Mouse (Mus musculus): ENCODE data around the gene Lrrc75b.
"Not testable (repeated sequence)": the region's sequence is repeated elsewhere in the genome, so short reads cannot be mapped to it uniquely, and the experiment has no call there.

Gene Lrrc75b

DNA sequence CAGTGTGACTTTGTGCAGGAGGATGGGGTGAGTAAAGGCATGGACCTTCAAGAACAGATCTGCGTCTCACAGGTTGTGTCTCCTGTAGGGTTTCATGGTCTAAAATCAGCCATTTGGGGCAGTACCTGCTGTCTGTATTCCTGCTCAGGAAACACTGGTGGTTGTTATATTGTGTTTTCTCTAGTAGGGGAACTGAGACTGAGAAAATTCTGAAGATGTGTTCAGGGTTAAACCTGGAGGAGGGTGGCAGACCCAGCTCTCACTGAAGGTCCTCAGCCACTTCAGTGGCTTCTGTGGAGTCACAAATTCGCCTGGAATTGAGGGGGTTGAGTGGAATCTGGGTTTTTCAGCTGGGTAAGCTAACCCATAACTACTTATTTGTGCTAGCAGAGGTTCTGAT is 29.8 kb downstream of the Lrrc75b start:
- DNase-seq, result no peak

DNA sequence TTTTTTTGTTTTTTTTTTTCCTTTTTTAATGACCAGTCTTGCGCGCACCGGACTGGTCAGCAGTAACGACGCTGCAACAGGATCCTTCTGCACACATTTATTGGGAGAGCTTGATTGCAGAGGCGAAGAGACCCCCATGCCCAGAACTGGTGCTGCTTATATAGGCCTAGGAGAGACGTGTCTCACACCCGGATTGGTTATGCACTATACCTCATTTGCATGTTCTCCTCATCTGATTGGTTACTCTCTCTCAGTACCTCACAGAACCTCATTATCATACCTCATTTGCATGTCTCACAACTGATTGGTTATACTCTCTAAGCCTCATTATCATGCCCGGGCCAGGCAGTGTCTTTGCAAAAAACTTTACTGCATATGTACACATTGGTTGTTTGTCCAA is 34.7 kb downstream of the Lrrc75b start:
- not testable (repeated sequence) for DNase-seq

DNA sequence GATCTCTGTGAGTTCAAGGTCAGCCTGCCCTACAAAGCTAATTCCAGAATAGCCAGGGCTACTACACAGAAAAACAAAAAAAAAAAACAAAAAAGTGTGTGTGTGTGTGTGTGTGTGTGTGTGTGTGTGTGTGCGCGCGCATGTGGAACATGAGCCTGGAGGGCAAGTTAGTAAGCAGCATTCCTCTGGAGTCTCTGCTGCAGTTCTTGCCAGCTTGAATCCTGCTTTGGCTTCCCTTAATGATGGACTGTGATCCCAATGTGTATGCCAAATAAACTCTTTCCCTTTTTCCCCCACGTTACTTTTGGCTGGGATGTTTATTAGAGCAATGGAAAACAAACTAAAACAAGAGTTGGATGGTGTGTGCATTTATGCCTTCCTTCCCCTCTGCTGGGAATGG is 38.5 kb downstream of the Lrrc75b start:
- DNase-seq, result no peak

DNA sequence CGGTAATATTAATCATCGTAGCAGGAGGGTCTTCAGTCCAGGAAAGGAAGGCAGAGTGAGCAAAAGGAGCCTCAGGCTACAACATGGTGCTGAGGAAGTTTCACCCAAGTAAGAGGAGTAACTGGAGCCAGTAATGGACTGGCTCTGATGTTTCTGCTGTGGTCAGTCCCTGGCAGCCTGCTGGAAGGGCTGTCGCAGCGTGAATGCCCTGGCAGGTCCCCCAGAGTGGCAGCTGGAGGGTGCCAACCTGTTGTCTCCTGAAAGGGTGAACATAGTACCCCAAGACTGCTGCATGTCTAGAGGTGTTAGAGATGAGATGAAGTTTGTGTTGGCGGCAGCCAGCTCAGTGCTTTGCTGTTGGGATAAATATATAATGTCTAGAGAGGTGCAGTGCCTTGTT is 39.5 kb downstream of the Lrrc75b start:
- DNase-seq, result no peak

GRCm38 (mm10) chr10:75517758-75518143 is 42.4 kb downstream of the Lrrc75b start, which contains the start of gene Gucd1:
Gene Gucd1, minus strand, starts transcription at chr10:75517972.
- DNase-seq, result peak; percentile 97 to 98

GRCm38 (mm10) chr10:75517073-75517757 is 42.9 kb downstream of the Lrrc75b start, which contains the start of gene Snrpd3:
Gene Snrpd3, plus strand, starts transcription at chr10:75517551.
- peak; percentile 96 to 97 for DNase-seq

DNA sequence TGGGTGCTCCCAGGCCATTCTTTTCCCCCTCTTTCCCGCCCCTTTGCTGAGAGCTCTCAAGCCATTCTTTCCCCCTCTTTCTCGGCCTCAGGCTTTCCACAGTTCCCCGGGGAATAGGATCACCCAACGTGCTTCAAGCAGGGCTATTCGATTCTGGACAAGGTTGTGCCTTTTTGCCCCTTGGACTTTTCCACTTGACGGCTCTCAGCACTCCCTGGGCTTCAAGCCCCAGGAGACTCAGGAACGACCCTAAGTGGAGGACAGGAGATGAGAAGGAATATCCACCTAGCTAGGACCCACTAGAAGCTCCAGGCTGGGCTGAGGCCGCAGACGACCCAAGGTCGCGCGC is 43.4 kb downstream of the Lrrc75b start:
- peak in 1 of 2 experiments; percentile 18 for DNase-seq

DNA sequence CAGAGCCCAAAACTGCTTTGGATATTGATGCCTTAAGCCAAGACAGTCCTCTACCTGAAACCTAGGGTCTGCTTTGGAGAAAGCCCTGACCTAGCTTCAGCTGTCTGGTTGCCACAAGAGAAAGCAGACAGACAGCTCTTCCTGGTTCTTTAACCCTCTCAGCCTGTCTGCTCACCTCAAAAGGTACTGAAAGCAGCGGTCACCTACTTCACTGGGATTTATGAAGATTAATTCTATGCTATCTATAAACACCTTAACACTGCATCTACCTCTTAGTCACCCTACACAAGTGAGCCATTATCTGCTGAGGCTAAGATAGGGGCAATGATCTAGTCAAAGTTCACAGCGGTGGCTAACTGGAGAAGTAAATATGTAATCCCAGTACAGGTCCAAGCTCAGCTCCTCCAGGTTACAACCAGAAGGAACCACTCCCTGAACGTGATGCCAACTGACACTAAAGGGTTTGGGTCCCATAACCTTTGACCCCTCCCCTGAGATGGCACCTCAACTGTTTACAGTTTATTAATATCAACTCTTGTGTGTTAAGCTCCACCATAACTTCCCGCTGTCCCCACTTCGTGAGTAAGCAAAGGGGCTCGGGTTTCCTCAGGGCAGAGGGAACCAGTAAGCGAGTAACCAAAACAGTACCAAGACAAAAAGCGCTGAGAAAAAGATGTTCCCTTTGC is 43.9 kb downstream of the Lrrc75b start:
- DNase-seq, result peak in 1 of 2 experiments; percentile 16

DNA sequence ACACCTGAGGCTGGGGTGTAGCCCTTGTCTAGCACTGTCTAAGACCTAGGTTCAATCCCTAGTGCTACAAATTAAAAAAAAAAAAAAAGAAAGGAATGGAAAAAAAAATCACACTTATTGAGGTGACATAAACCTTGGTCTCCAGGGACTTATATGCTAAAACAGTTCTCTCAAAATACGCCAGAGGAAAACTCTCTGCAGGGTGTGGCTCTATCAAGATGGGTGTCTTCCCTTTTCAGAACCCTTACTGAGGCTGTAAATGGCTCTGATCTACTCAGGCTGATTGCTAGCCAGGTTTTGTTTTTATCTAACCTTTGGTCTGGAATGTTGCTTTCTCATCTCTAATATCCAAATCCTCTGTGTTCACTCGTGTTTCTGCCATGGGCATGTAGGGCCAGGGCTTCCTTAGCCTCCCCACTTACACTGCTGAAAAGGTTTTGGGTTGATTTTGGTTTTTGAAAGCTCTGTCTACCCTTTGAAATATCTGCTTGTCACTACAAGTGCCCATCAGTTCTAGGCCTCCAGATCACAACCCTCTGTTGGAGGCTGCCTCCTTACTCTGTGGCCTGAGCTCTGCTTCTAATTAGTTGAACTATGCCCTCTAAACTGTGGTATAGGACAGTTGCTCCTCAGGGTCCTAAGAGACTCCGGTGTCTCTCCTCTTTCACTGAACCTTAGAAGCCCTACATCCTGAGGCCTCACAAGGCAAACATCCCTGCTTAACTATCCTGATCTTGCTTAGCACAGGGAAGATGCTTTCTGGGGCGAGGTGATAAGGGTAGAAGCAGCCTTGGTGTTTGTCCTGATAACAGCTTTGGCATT is 44.7 kb downstream of the Lrrc75b start:
- DNase-seq, result no peak

GRCm38 (mm10) chr10:75514361-75514760 is 45.8 kb downstream of the Lrrc75b start:
- no peak for DNase-seq

- DNase-seq, result no peak
Observed at GRCm38 (mm10) chr10:75513306-75514067, 46.6 kb downstream of the Lrrc75b start.

GRCm38 (mm10) chr10:75512796-75513195 is 47.3 kb downstream of the Lrrc75b start:
- DNase-seq, result no peak

DNA sequence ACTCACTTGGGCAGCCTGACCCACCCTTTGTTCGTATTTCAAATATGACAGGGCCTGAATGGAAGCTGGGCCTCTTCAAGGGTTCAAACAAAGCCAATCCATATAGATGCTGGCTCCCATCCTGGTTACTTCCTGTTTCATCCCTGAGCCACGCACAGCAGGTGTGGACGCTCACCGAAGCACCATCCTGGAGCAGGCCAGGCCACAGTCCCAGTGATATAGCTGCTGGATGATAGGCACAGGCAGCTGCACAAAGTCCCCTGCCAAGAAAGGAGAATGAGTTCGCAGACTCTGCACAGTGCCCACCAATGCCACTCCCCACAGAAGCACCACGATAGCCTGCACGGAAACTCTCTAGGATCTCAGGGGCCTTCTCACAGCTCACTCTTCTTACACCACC is 48.2 kb downstream of the Lrrc75b start:
- DNase-seq, result no peak

GRCm38 (mm10) chr10:75511060-75511459 is 49.1 kb downstream of the Lrrc75b start:
- DNase-seq, result no peak

DNA sequence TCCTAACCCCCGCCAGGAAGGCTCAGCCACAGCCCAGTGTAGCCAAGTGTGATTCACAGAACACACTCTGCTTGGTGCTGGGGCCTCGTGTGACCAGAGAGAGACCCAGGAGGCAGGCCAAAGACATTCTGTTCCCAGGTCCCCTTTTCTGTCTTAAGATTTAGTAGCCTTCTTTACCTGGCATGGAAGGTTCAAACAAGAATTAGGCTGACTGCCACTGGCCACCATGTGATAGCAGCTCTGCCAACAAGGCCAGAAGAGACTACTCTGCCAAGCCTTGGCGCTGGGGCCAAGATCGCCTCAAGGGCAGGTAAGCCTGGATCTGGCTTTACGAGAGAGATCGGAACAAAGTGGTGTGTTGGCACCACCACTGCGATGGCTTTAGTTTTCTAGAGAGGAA is 49.7 kb downstream of the Lrrc75b start:
- DNase-seq, result no peak

GRCm38 (mm10) chr10:75505928-75506327 is 54.2 kb downstream of the Lrrc75b start:
- not testable (repeated sequence) for DNase-seq

GRCm38 (mm10) chr10:75505130-75505495 is 55.0 kb downstream of the Lrrc75b start:
- no peak for DNase-seq

DNA sequence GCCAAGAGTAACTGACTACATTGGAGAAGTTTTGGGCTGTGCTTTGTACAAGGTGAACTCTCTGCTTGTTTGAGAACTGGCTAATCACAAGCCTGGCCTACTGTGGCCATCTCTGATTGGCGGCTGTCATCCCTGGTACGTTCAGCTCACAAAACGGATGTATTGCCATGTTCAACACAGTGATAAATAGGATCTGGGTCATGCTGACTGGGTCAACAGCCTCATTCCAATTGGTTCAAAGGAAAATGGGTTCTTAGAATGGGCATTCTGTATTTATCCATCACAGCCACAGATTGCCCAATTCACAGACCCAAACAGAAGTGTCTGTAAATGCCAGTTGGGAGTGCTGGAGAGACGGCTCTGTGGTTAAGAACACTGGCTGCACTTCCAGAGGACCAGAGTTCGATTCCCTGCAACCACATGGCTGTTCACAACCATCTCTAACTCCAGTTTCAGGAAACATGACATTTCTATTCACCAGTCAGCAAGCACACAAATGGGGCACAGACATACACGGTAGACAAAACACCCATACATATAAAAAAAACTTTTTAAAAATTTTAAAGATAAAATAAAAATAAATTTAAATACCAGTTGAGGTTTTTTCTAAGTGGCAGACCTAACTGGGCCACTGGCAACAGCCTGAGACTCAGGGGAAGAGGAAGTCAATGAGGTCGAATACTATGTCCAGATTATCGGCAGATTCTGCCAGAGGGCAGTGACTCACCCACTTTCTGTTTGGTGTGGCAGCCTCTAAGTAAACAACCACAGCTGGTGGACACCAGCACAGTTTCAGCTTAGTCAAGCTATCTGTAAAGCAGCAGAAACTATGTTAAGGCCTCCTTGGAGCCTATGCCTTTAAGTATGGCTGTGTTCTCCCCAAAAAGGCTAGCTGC is 55.6 kb downstream of the Lrrc75b start:
- peak; percentile 58 to 59 for DNase-seq

- no peak for DNase-seq
Observed at GRCm38 (mm10) chr10:75503692-75504091, 56.4 kb downstream of the Lrrc75b start.

- peak; percentile 31 to 46 for DNase-seq
Observed at GRCm38 (mm10) chr10:75501641-75502040, 58.5 kb downstream of the Lrrc75b start.

- no peak for DNase-seq
Observed at GRCm38 (mm10) chr10:75500345-75500744, 59.8 kb downstream of the Lrrc75b start.
